Mouse (Mus musculus): Measurements from ENCODE around the gene Gm38655. TPM values are rescaled to one million over a fixed set of nuclear protein-coding genes. Genes with fewer than 3 reads are reported as not detected.

Gm38655 gene
- polyA plus RNA-seq, 1 experiment from 2014 or later: not detected

Other genes with a start within 250 kb of the Gm38655 start
- gene Mapk8ip3, start 238.5 kb downstream of the Gm38655 start, polyA plus RNA-seq (2015; fragmentation: Nextera tagmentation; extraction: Ambion mirVana): 99.5 and 112 TPM in 2 replicates
- gene Jpt2, start 214.8 kb downstream of the Gm38655 start, polyA plus RNA-seq (2015; fragmentation: Nextera tagmentation; extraction: Ambion mirVana): 102 and 103 TPM in 2 replicates
- 6.3 and 7.1 TPM in 2 replicates for gene Cramp1l, start 159.7 kb downstream of the Gm38655 start, polyA plus RNA-seq (2015; fragmentation: Nextera tagmentation; extraction: Ambion mirVana)
- 20.0 and 22.5 TPM in 2 replicates for gene Ift140, start 159.4 kb downstream of the Gm38655 start, polyA plus RNA-seq (2015; fragmentation: Nextera tagmentation; extraction: Ambion mirVana)
- gene Tmem204, start 91.9 kb downstream of the Gm38655 start, polyA plus RNA-seq (2015; fragmentation: Nextera tagmentation; extraction: Ambion mirVana): 12.6 and 13.0 TPM in 2 replicates
- 57.8 and 67.0 TPM in 2 replicates for gene Telo2, start 59.5 kb downstream of the Gm38655 start, polyA plus RNA-seq (2015; fragmentation: Nextera tagmentation; extraction: Ambion mirVana)
- not detected in 2 replicates for gene Ptx4, start 54.7 kb downstream of the Gm38655 start, polyA plus RNA-seq (2015; fragmentation: Nextera tagmentation; extraction: Ambion mirVana)
- 35.0 and 36.3 TPM in 2 replicates for gene Clcn7, start 42.1 kb downstream of the Gm38655 start, polyA plus RNA-seq (2015; fragmentation: Nextera tagmentation; extraction: Ambion mirVana)
- not detected in 2 replicates for gene Ccdc154, start 13.0 kb downstream of the Gm38655 start, polyA plus RNA-seq (2015; fragmentation: Nextera tagmentation; extraction: Ambion mirVana)
- 34.4 and 35.7 TPM in 2 replicates for gene BC003965, start 9.1 kb upstream of the Gm38655 start, polyA plus RNA-seq (2015; fragmentation: Nextera tagmentation; extraction: Ambion mirVana)
- gene Unkl, start 12.9 kb upstream of the Gm38655 start, polyA plus RNA-seq (2015; fragmentation: Nextera tagmentation; extraction: Ambion mirVana): 17.1 TPM in 2 replicates
- 96.0 and 108 TPM in 2 replicates for gene Gnptg, start 64.7 kb upstream of the Gm38655 start, polyA plus RNA-seq (2015; fragmentation: Nextera tagmentation; extraction: Ambion mirVana)
- gene Tsr3, start 64.7 kb upstream of the Gm38655 start, polyA plus RNA-seq (2015; fragmentation: Nextera tagmentation; extraction: Ambion mirVana): 62.7 and 62.9 TPM in 2 replicates
- 26.8 and 30.3 TPM in 2 replicates for gene Baiap3, start 80.9 kb upstream of the Gm38655 start, polyA plus RNA-seq (2015; fragmentation: Nextera tagmentation; extraction: Ambion mirVana)
- 503 and 512 TPM in 2 replicates for gene Ube2i, start 99.2 kb upstream of the Gm38655 start, polyA plus RNA-seq (2015; fragmentation: Nextera tagmentation; extraction: Ambion mirVana)
- gene Prss34, start 122.9 kb upstream of the Gm38655 start, polyA plus RNA-seq (2015; fragmentation: Nextera tagmentation; extraction: Ambion mirVana): 0.23 TPM in 1 of 2 replicates, not detected in the other
- not detected in 2 replicates for gene Prss28, start 133.2 kb upstream of the Gm38655 start, polyA plus RNA-seq (2015; fragmentation: Nextera tagmentation; extraction: Ambion mirVana)
- not detected in 2 replicates for gene Prss29, start 143.2 kb upstream of the Gm38655 start, polyA plus RNA-seq (2015; fragmentation: Nextera tagmentation; extraction: Ambion mirVana)
- gene Tpsab1, start 170.1 kb upstream of the Gm38655 start, polyA plus RNA-seq (2015; fragmentation: Nextera tagmentation; extraction: Ambion mirVana): not detected in 2 replicates
- gene Tpsb2, start 190.8 kb upstream of the Gm38655 start, polyA plus RNA-seq (2015; fragmentation: Nextera tagmentation; extraction: Ambion mirVana): 0.15 and 0.70 TPM in 2 replicates
- 0.79 and 0.93 TPM in 2 replicates for gene Tpsg1, start 193.8 kb upstream of the Gm38655 start, polyA plus RNA-seq (2015; fragmentation: Nextera tagmentation; extraction: Ambion mirVana)

All from midbrain, embryonic 15.5 days (tissue).